Mouse (Mus musculus): Measurements from ENCODE around the gene Parp3.

DNA sequence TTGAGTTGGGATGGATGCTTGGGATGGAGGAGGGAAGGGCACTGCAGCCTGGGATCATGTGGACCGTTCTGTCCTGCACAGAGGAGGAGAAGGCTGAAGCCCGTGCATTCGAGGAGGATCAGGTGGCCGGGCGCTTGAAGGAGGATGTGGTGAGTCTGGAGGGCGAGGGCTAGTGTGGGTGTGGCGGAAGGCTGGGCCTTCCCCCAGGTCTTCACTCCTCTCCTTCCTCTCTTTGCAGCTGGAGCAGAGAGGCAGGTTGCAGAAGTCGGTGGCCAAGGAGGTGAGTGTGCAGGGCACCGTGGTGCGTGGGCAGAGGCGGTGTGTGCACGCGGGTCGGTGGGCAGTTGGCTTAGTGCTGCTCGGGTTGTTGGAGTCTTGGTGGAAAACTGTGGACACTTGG lies 4.3 kb upstream of the Parp3 start:
- TF ChIP-seq EP300 (optimal IDR thresholded peaks at IDR 0.05) = no peak
- no peak for TF ChIP-seq CTCF (IDR thresholded peaks at IDR 0.05; ENCODE audit: low read depth)
